Mouse (Mus musculus): ENCODE results near the gene Ppp4r2. TPM values are rescaled to one million over a fixed set of nuclear protein-coding genes. Genes with fewer than 3 reads are reported as not detected.

Ppp4r2 gene
- total RNA-seq, 2 experiments from 2014 or later, result 70.5 to 87.0 TPM

- no peak for DNase-seq
These were observed 51.3 kb downstream of the Ppp4r2 start for GRCm38 (mm10) chr6:100884594-100885225.

GRCm38 (mm10) chr6:100885376-100885775 lies 52.0 kb downstream of the Ppp4r2 start:
- DNase-seq, result no peak

GRCm38 (mm10) chr6:100887012-100887411 lies 53.6 kb downstream of the Ppp4r2 start:
- DNase-seq, result no peak

GRCm38 (mm10) chr6:100889340-100889739 lies 55.9 kb downstream of the Ppp4r2 start:
- DNase-seq, result no peak

- DNase-seq, result no peak
These were observed 59.1 kb downstream of the Ppp4r2 start for GRCm38 (mm10) chr6:100892489-100892888.

GRCm38 (mm10) chr6:100893073-100893472 lies 59.7 kb downstream of the Ppp4r2 start:
- no peak for DNase-seq

- no peak for DNase-seq
These were observed 61.8 kb downstream of the Ppp4r2 start for GRCm38 (mm10) chr6:100895183-100895582.

GRCm38 (mm10) chr6:100896883-100897282 lies 63.5 kb downstream of the Ppp4r2 start:
- DNase-seq, result no peak

GRCm38 (mm10) chr6:100904463-100904862 lies 71.0 kb downstream of the Ppp4r2 start:
- no peak for DNase-seq

- DNase-seq, result no peak
These were observed 76.8 kb downstream of the Ppp4r2 start for GRCm38 (mm10) chr6:100910136-100910675.

Other genes with a start within 250 kb of the Ppp4r2 start
- 10 to 100 TPM; 10.3 to 11.4 TPM for gene Shq1, start 162.5 kb upstream of the Ppp4r2 start, total RNA-seq (2021)
- under 1 TPM; 0.69 to 0.83 TPM for gene Gxylt2, start 128.9 kb upstream of the Ppp4r2 start, total RNA-seq (2021)